Mouse (Mus musculus) forebrain, embryonic 14.5 days (tissue): ENCODE measurements around the gene Spaca4. TPM values are rescaled to one million over a fixed set of nuclear protein-coding genes. Genes with fewer than 3 reads are reported as not detected.

Source experiments
- ATAC-seq: fragments of 200-750 bp; cut with Nextera tagmentation; 2 replicates; pipeline ENCODE4 v1.8.0; 2017; ENCODE audit warnings: mild to moderate bottlenecking, moderate library complexity
- DNase-seq: peaks from one replicate; pipeline ENCODE4 v3.0.0-alpha.2; 2015; ENCODE audit warnings: low spot score
- H3K27ac ChIP-seq: fragments of 300-500 bp; sonication (generic); 2 replicates; pipeline ENCODE4 v1.5.1; 2014; ENCODE audit warnings: low read depth, mild to moderate bottlenecking, control low read depth, low read length, moderate library complexity
- H3K27me3 ChIP-seq: fragments of 300-500 bp; sonication (generic); replicated peaks from 2 replicates; pipeline ENCODE4 v1.6.1; 2014; ENCODE audit warnings: low read length, control low read depth, mixed read lengths; ENCODE audit not compliant: control insufficient read depth, insufficient read depth
- H3K36me3 ChIP-seq: fragments of 300-500 bp; sonication (generic); 2 replicates; pipeline ENCODE4 v1.6.1; 2014; ENCODE audit warnings: low read length, control low read depth; ENCODE audit not compliant: control insufficient read depth, insufficient read depth
- H3K4me1 ChIP-seq: fragments of 300-500 bp; sonication (generic); 2 replicates; pipeline ENCODE4 v1.6.1; 2014; ENCODE audit warnings: antibody characterized with exemption, low read length, control low read depth; ENCODE audit not compliant: control insufficient read depth, insufficient read depth
- H3K4me2 ChIP-seq: fragments of 300-500 bp; sonication (generic); 2 replicates; pipeline ENCODE4 v1.6.1; 2014; ENCODE audit warnings: mild to moderate bottlenecking, control low read depth, low read length
- H3K4me3 ChIP-seq: fragments of 300-500 bp; sonication (generic); 2 replicates; pipeline ENCODE4 v1.5.1; 2014; ENCODE audit warnings: low read depth, low read length, control low read depth
- H3K9ac ChIP-seq: fragments of 300-500 bp; sonication (generic); 2 replicates; pipeline ENCODE4 v1.6.1; 2014; ENCODE audit warnings: mild to moderate bottlenecking, low read length, control low read depth, moderate library complexity
- H3K9me3 ChIP-seq: fragments of 300-500 bp; sonication (generic); replicated peaks from 2 replicates; pipeline ENCODE4 v1.6.1; 2016; ENCODE audit warnings: low read length, control low read depth, mixed read lengths; ENCODE audit not compliant: control insufficient read depth
- WGBS: fragments of 180-500 bp; shearing (Covaris S2); extraction: QIAGEN DNeasy Blood & Tissue Kit; methylation state at CpG from one replicate; pipeline ENCODE4 v1.1.7; 2014; 5-methylcytosine and 5-hydroxymethylcytosine counted together
- polyA plus RNA-seq: library from polyadenylated mRNA; unstranded; fragments of >200 nt; fragmentation: Nextera tagmentation; extraction: Ambion mirVana; gene quantifications from 2 replicates; pipeline ENCODE4 v1.2.1, GENCODE M21; 2014

Spaca4 gene
- polyA plus RNA-seq, 1 experiment from 2014 or later = not detected

DNA sequence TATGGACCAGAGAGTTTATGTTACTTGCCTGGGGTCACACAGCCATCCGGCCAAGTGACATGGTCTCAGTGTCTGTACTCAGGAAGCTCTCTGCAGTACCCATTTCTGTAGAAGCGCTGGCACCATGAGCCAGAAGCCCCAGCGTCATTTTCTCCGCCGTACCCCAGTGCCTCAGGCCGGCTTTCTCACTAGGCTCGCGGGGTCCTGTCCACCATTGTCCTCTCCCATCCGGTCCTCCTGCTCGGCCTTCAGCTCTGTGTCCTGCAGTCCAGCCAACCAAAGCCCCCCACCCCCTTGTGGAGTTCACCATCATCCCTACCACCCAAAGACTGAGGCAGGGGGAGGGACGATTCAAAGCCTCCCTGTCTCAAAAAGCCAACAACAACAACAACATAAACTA, 24.0 kb downstream of the Spaca4 start:
- H3K4me3 ChIP-seq = peak overlapping the region; percentile 38; the same call in 1 of the 2 replicates
- H3K9ac ChIP-seq = no peak overlapping the region
- no peak for DNase-seq
- no peaks in the 10 kb centered on the region for H3K9me3 ChIP-seq
- H3K36me3 ChIP-seq = no peaks in the 10 kb centered on the region
- 91% methylated on average over 11 of the region's 11 CpGs for WGBS
- H3K4me2 ChIP-seq = peak overlapping the region; percentile 83
- peaks cover 22% of the 10 kb centered on the region for H3K4me1 ChIP-seq
- ATAC-seq = no peak
- H3K27ac ChIP-seq = no peak overlapping the region
- peaks cover 15% of the 10 kb centered on the region for H3K27me3 ChIP-seq

DNA sequence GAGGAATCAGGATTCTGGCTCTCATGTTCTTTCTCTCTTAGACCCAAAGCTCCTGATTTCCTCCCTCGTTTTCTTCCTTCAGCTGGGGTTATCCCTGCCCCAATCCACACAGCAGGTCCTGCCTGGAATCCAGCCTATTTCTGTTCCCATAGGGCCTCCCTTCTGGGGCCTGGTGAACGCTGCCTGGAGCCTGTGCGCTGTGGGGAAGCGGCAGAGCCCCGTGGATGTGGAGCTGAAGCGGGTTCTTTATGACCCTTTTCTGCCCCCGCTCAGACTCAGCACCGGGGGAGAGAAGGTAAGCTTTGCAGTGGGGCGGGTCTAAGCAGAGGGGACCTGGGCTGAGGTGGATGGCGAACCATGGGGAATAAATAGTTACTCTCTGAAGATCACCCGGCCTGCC, 24.5 kb downstream of the Spaca4 start:
- 29% methylated on average over 11 of the region's 11 CpGs for WGBS
- peak overlapping the region; percentile 66 for H3K9ac ChIP-seq
- H3K27me3 ChIP-seq = peaks cover 15% of the 10 kb centered on the region
- peak overlapping the region; percentile 38 for H3K4me3 ChIP-seq
- H3K4me2 ChIP-seq = peak overlapping the region; percentile 83
- H3K27ac ChIP-seq = peak overlapping the region; percentile 39; the same call in 1 of the 2 replicates
- DNase-seq = no peak
- ATAC-seq = no peak
- no peaks in the 10 kb centered on the region for H3K9me3 ChIP-seq
- H3K36me3 ChIP-seq = no peaks in the 10 kb centered on the region
- peaks cover 17% of the 10 kb centered on the region for H3K4me1 ChIP-seq

GRCm38 (mm10) chr7:45700301-45701015, 25.2 kb downstream of the Spaca4 start:
- Histone ChIP-seq H3K9me3 (no peaks in the 10 kb centered on the region), H3K27me3 (peaks cover 15% of the 10 kb centered on the region), H3K27ac (peak overlapping the region; percentile 63), H3K4me1 (peaks cover 11% of the 10 kb centered on the region), H3K36me3 (no peaks in the 10 kb centered on the region), H3K9ac (peak overlapping the region; percentile 66), H3K4me3 (peak overlapping the region; percentile 38), H3K4me2 (peak overlapping the region; percentile 83)
- WGBS = under 1% methylated on average over 20 of the region's 20 CpGs
- ATAC-seq (peak; percentile 40; the same call in 1 of the 2 replicates), DNase-seq (peak; percentile 93)

DNA sequence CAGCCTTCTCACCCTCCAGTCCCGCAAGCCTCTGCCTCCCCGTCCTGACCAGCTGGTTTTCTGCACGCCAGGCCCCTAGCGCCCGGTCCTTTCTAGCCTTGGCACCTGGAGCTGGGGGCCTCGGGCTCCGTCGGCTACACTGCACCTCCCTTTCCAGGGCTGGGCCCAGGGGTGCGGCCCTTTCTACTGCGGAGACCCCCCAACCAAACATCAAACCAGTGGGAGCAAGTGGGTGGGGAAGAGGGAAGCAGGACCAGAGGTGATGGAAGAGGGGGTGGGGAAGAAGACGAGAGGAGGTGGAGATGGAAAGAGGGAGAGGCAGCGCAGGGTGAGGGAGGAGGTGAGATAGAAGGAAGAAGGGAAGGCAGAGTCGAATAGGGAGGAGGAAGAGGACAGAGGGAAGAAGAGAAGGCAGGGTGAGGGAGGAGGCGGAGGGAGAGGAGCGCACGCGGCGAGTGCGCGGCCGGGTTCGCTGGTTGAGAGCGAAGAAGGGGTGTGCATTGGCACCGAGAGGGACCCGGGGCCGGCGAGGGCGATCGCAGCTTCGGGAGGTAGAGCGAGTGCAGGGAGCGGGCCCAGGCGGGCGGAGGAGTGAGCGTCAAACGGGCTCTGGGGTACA, 26.0 kb downstream of the Spaca4 start, which contains the start of gene Car11:
Gene Car11 (plus strand): TSS at position 321 of the 619 bp plus-strand sequence.
- ATAC-seq (no peak), DNase-seq (no peak)
- peak within 1 kb of the TSS; percentile 38 for H3K4me3 ChIP-seq
- peak within 1 kb of the TSS; percentile 66 for H3K9ac ChIP-seq
- H3K27me3 ChIP-seq = peaks cover 15% of the 10 kb centered on the region
- H3K36me3 ChIP-seq = no peaks in the 10 kb centered on the region
- H3K4me2 ChIP-seq = peak within 1 kb of the TSS; percentile 83
- H3K4me1 ChIP-seq = peaks cover 6% of the 10 kb centered on the region; the same call in 1 of the 2 replicates
- under 1% methylated on average over 36 of the region's 36 CpGs for WGBS
- H3K27ac ChIP-seq = peak within 1 kb of the TSS; percentile 63
- no peaks in the 10 kb centered on the region for H3K9me3 ChIP-seq

DNA sequence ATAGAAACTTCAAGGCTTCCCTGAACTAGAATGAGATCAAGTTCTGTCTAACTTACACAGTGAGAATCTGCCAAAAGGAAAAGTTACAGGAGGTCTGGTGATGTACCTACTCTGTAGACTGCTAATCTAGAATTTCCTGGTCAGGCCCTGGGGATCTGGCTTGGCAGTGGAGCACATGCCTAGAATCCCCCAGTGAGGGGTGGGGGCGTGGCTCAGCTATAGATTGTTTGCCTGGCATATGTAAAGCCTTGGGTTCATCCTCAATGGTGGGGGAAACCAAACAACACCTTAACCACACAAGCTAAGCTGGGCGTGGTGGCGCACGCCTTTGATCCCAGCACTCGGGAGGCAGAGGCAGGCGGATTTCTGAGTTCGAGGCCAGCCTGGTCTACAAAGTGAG, 27.7 kb downstream of the Spaca4 start:
- Histone ChIP-seq H3K36me3 (no peaks in the 10 kb centered on the region), H3K9me3 (no peaks in the 10 kb centered on the region), H3K4me3 (no peak overlapping the region), H3K9ac (no peak overlapping the region), H3K27me3 (peaks cover 15% of the 10 kb centered on the region), H3K4me1 (peaks cover 6% of the 10 kb centered on the region; the same call in 1 of the 2 replicates), H3K27ac (no peak overlapping the region), H3K4me2 (no peak overlapping the region)
- DNase-seq = no peak
- 86% methylated on average over 6 of the region's 7 CpGs for whole genome bisulfite sequencing
- no peak for ATAC-seq

- 43% methylated on average over 6 of the region's 6 CpGs for WGBS
- no peaks in the 10 kb centered on the region for H3K9me3 ChIP-seq
- H3K4me2 ChIP-seq = no peak overlapping the region
- ATAC-seq = no peak
- DNase-seq = no peak
- peaks cover 2% of the 10 kb centered on the region; the same call in 1 of the 2 replicates for H3K4me1 ChIP-seq
- no peak overlapping the region for H3K27ac ChIP-seq
- H3K27me3 ChIP-seq = peaks cover 12% of the 10 kb centered on the region
- H3K9ac ChIP-seq = no peak overlapping the region
- H3K4me3 ChIP-seq = no peak overlapping the region
- H3K36me3 ChIP-seq = no peaks in the 10 kb centered on the region
These were observed 30.5 kb downstream of the Spaca4 start for GRCm38 (mm10) chr7:45695098-45695497.

DNA sequence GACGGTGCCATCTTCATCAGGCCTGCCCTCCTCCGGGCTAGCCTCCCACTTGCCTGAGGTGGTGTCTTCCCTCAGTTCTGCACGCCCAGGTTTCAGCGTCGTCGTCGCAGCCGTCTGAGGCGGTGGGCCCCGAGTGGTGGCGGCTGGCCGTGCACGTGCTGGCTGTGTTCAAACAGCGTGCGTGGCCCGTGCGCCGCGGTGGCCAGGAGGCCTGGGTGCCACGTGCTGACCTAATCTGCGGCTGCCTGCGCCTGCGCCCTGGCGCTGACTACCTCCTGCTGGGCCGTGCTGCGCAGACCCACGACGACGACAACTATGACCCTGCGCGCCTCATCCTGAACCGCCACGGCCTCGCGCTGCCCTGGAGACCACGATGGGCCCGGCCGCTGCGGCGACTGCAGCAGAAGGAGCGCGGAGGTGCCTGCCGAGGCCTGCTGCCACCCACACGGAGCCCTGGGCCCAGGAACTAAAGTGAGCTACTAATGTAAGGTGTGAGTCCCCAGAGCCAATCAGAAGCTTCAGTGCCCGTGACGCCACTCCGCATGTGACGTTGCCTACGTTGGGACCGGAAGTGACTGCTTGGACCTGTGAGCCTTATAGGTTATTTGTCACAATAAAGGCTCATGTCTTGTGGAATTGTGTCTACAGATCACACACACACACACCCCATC, 31.6 kb downstream of the Spaca4 start, which contains the start of gene Sec1:
Gene Sec1 (minus strand): TSS at position 482 of the 671 bp plus-strand sequence.
- WGBS = 91% methylated on average over 50 of the region's 50 CpGs
- Histone ChIP-seq H3K27me3 (peaks cover 7% of the 10 kb centered on the region), H3K27ac (no peak within 1 kb of the TSS), H3K4me2 (no peak within 1 kb of the TSS), H3K9ac (no peak within 1 kb of the TSS), H3K36me3 (no peaks in the 10 kb centered on the region), H3K4me1 (no peaks in the 10 kb centered on the region), H3K9me3 (no peaks in the 10 kb centered on the region), H3K4me3 (no peak within 1 kb of the TSS)
- ATAC-seq (no peak), DNase-seq (no peak)

- Histone ChIP-seq H3K4me3 (no peak overlapping the region), H3K4me2 (no peak overlapping the region), H3K9me3 (no peaks in the 10 kb centered on the region), H3K4me1 (no peaks in the 10 kb centered on the region), H3K27ac (no peak overlapping the region), H3K36me3 (no peaks in the 10 kb centered on the region), H3K9ac (no peak overlapping the region), H3K27me3 (no peaks in the 10 kb centered on the region)
- ATAC-seq (no peak), DNase-seq (no peak)
- WGBS = 87% methylated on average over 2 of the region's 2 CpGs
These were observed 33.2 kb downstream of the Spaca4 start for GRCm38 (mm10) chr7:45692364-45692763.
